Mouse (Mus musculus) cortical plate, adult 2 months (tissue): ENCODE results near the gene Qser1.

ENCODE experiments used
- CTCF ChIP-seq: fragments of 200-500 bp; IDR thresholded peaks from 2 replicates; pipeline ENCODE4 v1.5.1; 2011; ENCODE audit warnings: mild to moderate bottlenecking, control low read depth, low read length; ENCODE audit not compliant: insufficient read depth; ENCODE audit errors: extremely low read depth
- POLR2A ChIP-seq: fragments of 200-500 bp; IDR thresholded peaks from 2 replicates; pipeline ENCODE4 v1.6.1; 2011; ENCODE audit warnings: mild to moderate bottlenecking, low read length, control low read depth; ENCODE audit not compliant: insufficient read depth; ENCODE audit errors: extremely low read depth

DNA sequence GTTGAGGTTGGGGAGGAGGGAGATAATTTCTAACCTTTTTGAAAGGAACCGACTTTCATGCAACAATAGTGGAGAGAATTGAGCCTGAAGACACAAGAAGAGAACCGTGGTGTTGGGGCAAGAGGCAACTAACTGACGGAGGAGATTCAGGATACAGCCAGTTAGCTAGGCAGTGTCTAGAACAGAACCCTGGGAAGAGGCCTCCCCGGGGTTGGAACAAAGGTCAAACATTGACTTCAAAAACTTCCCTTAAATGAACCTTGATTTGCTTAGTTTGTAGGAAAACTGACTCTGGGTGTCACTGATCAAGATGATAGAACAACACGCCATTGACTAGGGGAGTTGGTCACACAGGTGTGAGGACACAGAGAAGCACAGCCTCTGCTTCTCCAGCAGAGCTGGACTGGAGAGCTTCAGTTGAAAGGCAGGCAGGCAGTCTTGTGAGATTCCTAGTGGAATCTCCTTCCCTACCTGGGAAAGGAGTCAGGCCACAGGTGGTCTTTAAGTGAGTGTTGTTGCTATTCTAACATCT is 67.8 kb downstream of the Qser1 start:
- TF ChIP-seq CTCF (no peak), POLR2A (no peak)
